In genomic region chr8:120614491-120614890, GRCm38 (mm10) we compare ENCODE assay signal across 29 mouse cellular contexts. TPM values are rescaled to one million over a fixed set of nuclear protein-coding genes. Genes with fewer than 3 reads are reported as not detected.
"Had no signal": no experiment of that assay in that cellular context is flagged by ENCODE, and none has a peak within 500 bp of the region (broad histone marks: within the 10 kb centered on the region; RNA-seq: fewer than 3 reads in every experiment).

No protein-coding gene starts in this region.

- H3K9me3 ChIP-seq: heart, embryonic 13.5 days; heart, embryonic 15.5 days; hindbrain, embryonic 13.5 days; kidney, embryonic 15.5 days; limb, embryonic 13.5 days; limb, embryonic 15.5 days; liver, embryonic 12.5 days had no signal

- DNase-seq: gastrocnemius, postnatal 14 days; gastrocnemius, postnatal 36 days; heart, adult 11 months; heart, postnatal 14 days; heart, postnatal 36 days; kidney, adult 11 months; kidney, adult 2 months; kidney, adult 9 months; kidney, postnatal 14 days; kidney, postnatal 36 days; layer of hippocampus, adult 9-11 months; layer of hippocampus, postnatal 36 days; left cerebral cortex, postnatal 4 days had no signal

- H3K36me3 ChIP-seq: heart, embryonic 13.5 days; heart, embryonic 15.5 days; hindbrain, embryonic 13.5 days; kidney, embryonic 15.5 days; limb, embryonic 13.5 days; limb, embryonic 15.5 days; liver, embryonic 12.5 days had no signal

- H3K4me1 ChIP-seq: limb, embryonic 13.5 days had no signal

- H3K4me3 ChIP-seq: heart, embryonic 13.5 days; heart, embryonic 15.5 days; hindbrain, embryonic 13.5 days; kidney, embryonic 15.5 days; limb, embryonic 13.5 days; limb, embryonic 15.5 days; liver, embryonic 12.5 days had no signal

- H3K9ac ChIP-seq: heart, embryonic 13.5 days; heart, embryonic 15.5 days; hindbrain, embryonic 13.5 days; kidney, embryonic 15.5 days; limb, embryonic 13.5 days; limb, embryonic 15.5 days; liver, embryonic 12.5 days; liver, embryonic 14.5 days had no signal

- H3K27me3 ChIP-seq: kidney, embryonic 15.5 days; limb, embryonic 13.5 days; limb, embryonic 15.5 days had no signal

- ATAC-seq: hindbrain, embryonic 16.5 days; liver, embryonic 12.5 days had no signal

- H3K4me2 ChIP-seq: heart, embryonic 11.5 days; heart, embryonic 13.5 days; heart, embryonic 15.5 days; hindbrain, embryonic 13.5 days; kidney, embryonic 15.5 days; limb, embryonic 13.5 days; limb, embryonic 15.5 days; liver, embryonic 12.5 days had no signal

- H3K27ac ChIP-seq: heart, embryonic 13.5 days; heart, embryonic 15.5 days; hindbrain, embryonic 13.5 days; kidney, embryonic 15.5 days; kidney, postnatal 0 days; limb, embryonic 13.5 days; limb, embryonic 15.5 days; liver, embryonic 12.5 days; liver, embryonic 14.5 days had no signal

RNA-seq across cellular contexts. Expression of gene 1190005I06Rik, which starts 32.9 kb away (rescaled TPM):
- total RNA-seq: hematopoietic stem cell, adult 5-6 weeks had no signal

RNA-seq across cellular contexts. Expression of gene Gm27021, which starts 53.4 kb away (rescaled TPM):
- total RNA-seq: gastrocnemius, adult 18-20 months; gastrocnemius, adult 8-10 months; gastrocnemius, postnatal 14 days; gastrocnemius, postnatal 36 days; heart, adult 8-10 months; heart, postnatal 14 days; hematopoietic stem cell, adult 5-6 weeks; layer of hippocampus, postnatal 36 days; liver, adult 2 months had no signal
- polyA plus RNA-seq: kidney, adult 2 months; liver, adult 2 months had no signal
